ENCODE assay signal across 8 mouse cellular contexts in the genomic region with DNA sequence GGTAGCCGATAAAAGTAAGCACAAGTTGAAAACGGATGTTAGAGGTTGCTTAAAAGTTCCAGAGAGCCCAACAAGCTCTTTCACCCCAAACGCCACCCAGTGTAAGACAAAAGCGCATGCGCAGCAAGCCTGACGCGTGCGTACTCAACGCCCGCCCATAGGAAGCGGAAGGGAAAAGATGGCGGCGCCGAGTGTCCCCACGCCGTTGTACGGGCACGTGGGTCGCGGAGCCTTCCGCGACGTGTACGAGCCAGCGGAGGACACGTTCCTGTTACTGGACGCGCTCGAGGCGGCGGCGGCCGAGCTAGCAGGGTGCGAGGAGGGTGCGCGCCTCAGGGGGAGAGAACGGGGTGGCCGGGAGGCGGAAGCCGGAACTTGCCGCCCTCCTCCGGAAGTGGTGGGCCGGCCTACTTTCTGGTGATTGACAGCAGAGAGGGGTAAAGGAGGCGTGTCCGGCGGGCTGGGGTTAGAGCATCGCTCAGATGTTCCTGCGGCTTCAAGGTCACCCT. TPM values are rescaled to one million over a fixed set of nuclear protein-coding genes. Genes with fewer than 3 reads are reported as not detected.
A peak's percentile ranks its signal among the peaks of the same experiment; 100 is the strongest.
DNase-seq lines count a peak whose midpoint lies in the region; ATAC-seq and TF ChIP-seq lines count a peak whose summit lies in the region.

N6amt1 (plus strand) TSS at position 111 of the 509 bp plus-strand sequence.

- TF ChIP-seq POLR2A in cortical plate, adult 2 months (IDR thresholded peaks at IDR 0.05; ENCODE audit: extremely low read depth, insufficient read depth, low read length), result peak; percentile 59; the same call in 1 of the 2 replicates

- ATAC-seq in activated CD4-positive, CD25-positive, alpha-beta regulatory T cell, adult 4 months, result peak; percentile 98
- ATAC-seq in megakaryocyte progenitor cell, adult 5-6 weeks (replicated peaks; ENCODE audit: poor library complexity), result peak; percentile 98

- no peak for TF ChIP-seq CTCF in cortical plate, adult 2 months (IDR thresholded peaks at IDR 0.05; ENCODE audit: extremely low read depth, insufficient read depth, low read length)

- H3K4me3 ChIP-seq in cortical plate, adult 2 months (ENCODE audit: insufficient read depth, low read length), result peak within 1 kb of the TSS; percentile 67

- no peaks in the 10 kb centered on the region for H3K4me1 ChIP-seq in cortical plate, adult 2 months (ENCODE audit: control insufficient read depth, insufficient read depth, low read length)

- DNase-seq in gastrocnemius, postnatal 10 days, result peak; percentile 92
- peak; percentile 98 for DNase-seq in induced T-regulatory cell, adult 2 months (ENCODE audit: low read depth)
- peak; percentile 85 to 94 for DNase-seq in left cerebral cortex, adult 9 months (ENCODE audit: low spot score in 2 of 2)
- peak; percentile 92 for DNase-seq in right cerebral cortex, postnatal 14 days
- DNase-seq in urinary bladder, postnatal 36 days (ENCODE audit: low spot score in 2 of 2), result peak; percentile 91 to 92

- peak within 1 kb of the TSS; percentile 98 for H3K27ac ChIP-seq in cortical plate, adult 2 months (ENCODE audit: insufficient read depth, low read length)

RNA-seq across cellular contexts. Expression of gene N6amt1, which starts in this region (rescaled TPM):
- 10 to 100 TPM; 18.8 to 20.4 TPM for polyA plus RNA-seq in activated CD4-positive, CD25-positive, alpha-beta regulatory T cell, adult 4 months (2017; shearing (Covaris generic))
- polyA plus RNA-seq in cortical plate, adult 2 months (2012; rRNA removed), result 20.3 and 21.3 TPM in 2 replicates
- 10 to 100 TPM; 11.5 to 11.8 TPM for total RNA-seq in gastrocnemius, postnatal 10 days (2021)
- total RNA-seq in megakaryocyte progenitor cell, adult 5-6 weeks (2015), result 13.8 and 18.7 TPM in 2 replicates
- 11.8 and 12.0 TPM in 2 replicates for total RNA-seq in megakaryocyte progenitor cell, adult 5-6 weeks (2017)

Comparison
In these comparisons a context has a peak if more than half of its experiments do, and no peak if none do; other contexts are left out.
1. Peak in every context shown above with its lines: DNase-seq, ATAC-seq, H3K4me3 ChIP-seq and H3K27ac ChIP-seq.